Mouse (Mus musculus) heart, embryonic 14.5 days (tissue): ENCODE data around the gene Srxn1. TPM values are rescaled to one million over a fixed set of nuclear protein-coding genes. Genes with fewer than 3 reads are reported as not detected.

ENCODE experiments used
- ATAC-seq: fragments of 200-750 bp; cut with Nextera tagmentation; 2 replicates; pipeline ENCODE4 v1.8.0; 2017; ENCODE audit warnings: low read depth, moderate TSS enrichment; ENCODE audit not compliant: insufficient number of reproducible peaks, insufficient read depth, low FRiP score
- H3K27ac ChIP-seq, 2 experiments: fragments of 200-500 bp in 1 of 2; fragments of 300-500 bp in 1 of 2; sonication (generic) in 1 of 2; replicated peaks in 1 of 2; 2 replicates each; pipeline ENCODE4 v1.5.1; 2012 to 2014; ENCODE audit warnings: low read depth in 2 of 2, low read length in 2 of 2, control low read depth in 1 of 2, mild to moderate bottlenecking in 1 of 2, mixed read lengths in 1 of 2; ENCODE audit not compliant: control insufficient read depth in 1 of 2, insufficient read depth in 1 of 2
- H3K27me3 ChIP-seq: fragments of 300-500 bp; sonication (generic); 2 replicates; pipeline ENCODE4 v1.6.1; 2014; ENCODE audit warnings: mild to moderate bottlenecking, low read length, control low read depth; ENCODE audit not compliant: control insufficient read depth, insufficient read depth
- H3K36me3 ChIP-seq: fragments of 300-500 bp; sonication (generic); 2 replicates; pipeline ENCODE4 v1.6.1; 2014; ENCODE audit warnings: mild to moderate bottlenecking, control low read depth, low read length, mixed read lengths; ENCODE audit not compliant: control insufficient read depth, insufficient read depth
- H3K4me1 ChIP-seq, 2 experiments: fragments of 200-500 bp in 1 of 2; fragments of 300-500 bp in 1 of 2; sonication (generic) in 1 of 2; 2 replicates each; pipeline ENCODE4 v1.6.1; 2012 to 2014; ENCODE audit warnings: low read length in 2 of 2, control low read depth in 1 of 2, mixed read lengths in 1 of 2; ENCODE audit not compliant: control insufficient read depth in 2 of 2, insufficient read depth in 2 of 2
- H3K4me2 ChIP-seq: fragments of 300-500 bp; sonication (generic); 2 replicates; pipeline ENCODE4 v1.6.1; 2014; ENCODE audit warnings: mild to moderate bottlenecking, low read length
- H3K4me3 ChIP-seq, 2 experiments: fragments of 200-500 bp in 1 of 2; fragments of 300-500 bp in 1 of 2; sonication (generic) in 1 of 2; 2 replicates each; pipeline ENCODE4 v1.5.1; 2012 to 2014; ENCODE audit warnings: low read length in 2 of 2, mild to moderate bottlenecking in 2 of 2, control low read depth in 1 of 2, low read depth in 1 of 2, moderate library complexity in 1 of 2; ENCODE audit not compliant: control insufficient read depth in 1 of 2, insufficient read depth in 1 of 2
- H3K9ac ChIP-seq: fragments of 300-500 bp; sonication (generic); 2 replicates; pipeline ENCODE4 v1.6.1; 2014; ENCODE audit warnings: mild to moderate bottlenecking, low read length
- H3K9me3 ChIP-seq: fragments of 300-500 bp; sonication (generic); 2 replicates; pipeline ENCODE4 v1.6.1; 2016; ENCODE audit warnings: low read length, control low read depth; ENCODE audit not compliant: control insufficient read depth
- WGBS: fragments of 180-500 bp; shearing (Covaris S2); extraction: QIAGEN DNeasy Blood & Tissue Kit; methylation state at CpG from one replicate; pipeline ENCODE4 v1.1.7; 2014; 5-methylcytosine and 5-hydroxymethylcytosine counted together
- polyA plus RNA-seq: library from polyadenylated mRNA; unstranded; fragments of >200 nt; fragmentation: Nextera tagmentation; extraction: Ambion mirVana; gene quantifications from 2 replicates; pipeline ENCODE4 v1.2.1, GENCODE M21; 2014

Gene Srxn1
- polyA plus RNA-seq, 1 experiment from 2014 or later: 5.7 TPM

DNA sequence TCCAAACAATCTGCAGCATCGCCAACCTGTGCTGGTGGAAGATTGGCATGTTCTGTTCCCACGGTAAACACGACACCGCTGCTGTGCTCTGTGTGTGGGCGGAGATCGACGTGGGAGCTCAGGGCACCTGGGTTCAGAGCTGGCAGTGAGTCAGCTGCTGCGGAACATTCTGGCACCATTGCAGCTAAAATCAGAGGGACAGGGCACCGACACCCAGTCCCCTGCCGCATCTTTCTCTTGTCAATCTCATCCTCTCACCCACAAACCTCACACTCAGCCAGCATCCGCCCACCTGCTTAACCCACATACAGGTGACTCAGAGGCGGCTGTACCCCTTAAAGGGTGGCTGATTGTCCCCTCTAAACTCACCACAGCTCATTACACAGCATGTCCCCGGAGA is 3.6 kb upstream of the Srxn1 start:
- Histone ChIP-seq H3K36me3 (no peaks in the 10 kb centered on the region), H3K4me2 (no peak overlapping the region), H3K27me3 (peaks cover 8% of the 10 kb centered on the region), H3K27ac (no peak overlapping the region), H3K4me1 (peaks cover 3 to 4% of the 10 kb centered on the region in 2 experiments; a peak in 2 of 4 replicates), H3K9ac (no peak overlapping the region), H3K9me3 (no peaks in the 10 kb centered on the region), H3K4me3 (no peak overlapping the region)
- WGBS: 69% methylated on average over 13 of the region's 13 CpGs
- no peak for ATAC-seq

DNA sequence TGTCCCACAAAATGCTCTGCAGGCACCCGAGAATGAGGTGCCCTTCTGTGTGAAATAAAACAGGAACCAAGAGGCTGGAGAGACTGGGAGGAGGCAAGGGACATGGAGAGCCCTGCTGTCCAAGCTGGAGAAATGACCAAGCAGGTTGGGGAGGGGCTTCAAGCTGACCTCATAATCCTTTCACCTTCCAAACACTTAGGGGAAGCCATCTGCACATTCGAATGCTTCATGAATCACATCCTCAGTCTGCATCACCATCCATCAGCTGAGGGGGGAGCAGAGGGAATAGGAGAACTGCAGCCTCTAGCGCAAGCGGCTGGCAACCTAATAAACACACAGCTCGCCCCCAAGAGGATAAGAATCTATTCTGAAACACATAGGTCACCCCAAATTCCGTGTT is 2.9 kb upstream of the Srxn1 start:
- WGBS: 67% methylated on average over 6 of the region's 6 CpGs
- ATAC-seq: no peak
- H3K9me3 ChIP-seq: no peaks in the 10 kb centered on the region
- no peak overlapping the region for H3K27ac ChIP-seq
- H3K9ac ChIP-seq: no peak overlapping the region
- H3K4me3 ChIP-seq: no peak overlapping the region
- H3K4me1 ChIP-seq: peaks cover 3 to 4% of the 10 kb centered on the region in 2 experiments; a peak in 2 of 4 replicates
- H3K36me3 ChIP-seq: no peaks in the 10 kb centered on the region
- peaks cover 8% of the 10 kb centered on the region; the same call in 1 of the 2 replicates for H3K27me3 ChIP-seq
- no peak overlapping the region for H3K4me2 ChIP-seq

DNA sequence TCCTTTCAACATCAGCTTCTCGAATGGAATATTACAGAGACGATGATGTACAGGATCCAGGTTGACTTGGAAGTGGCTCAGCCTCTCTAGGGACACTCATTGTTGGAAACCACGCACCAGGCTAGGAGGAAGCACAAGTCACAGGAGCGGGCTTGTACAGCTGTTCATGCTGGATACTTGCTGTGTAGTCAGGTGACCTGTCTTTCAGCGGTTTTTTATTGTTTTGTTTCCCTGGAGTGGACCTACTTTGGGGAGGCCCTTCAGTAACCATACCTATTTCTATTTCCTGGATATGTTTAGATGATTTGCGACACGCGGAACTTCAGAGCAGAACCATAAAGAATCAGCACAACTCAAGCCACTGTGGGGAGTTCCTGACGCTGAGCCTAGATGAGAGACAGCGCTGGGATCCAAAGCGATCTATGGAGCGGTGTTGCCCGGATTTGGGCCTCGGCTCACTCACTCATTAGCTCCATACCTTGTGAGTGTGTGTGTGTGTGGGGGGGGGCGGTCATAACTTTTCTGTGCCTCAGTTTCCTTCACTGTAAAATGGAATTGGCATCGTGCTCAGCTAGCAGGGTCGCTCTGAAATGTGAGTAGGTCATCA is 502 bp upstream of the Srxn1 start:
- ATAC-seq: no peak
- Histone ChIP-seq H3K9me3 (no peaks in the 10 kb centered on the region), H3K27ac (no peak overlapping the region), H3K4me3 (peak overlapping the region; percentile 53 to 65), H3K27me3 (peaks cover 4% of the 10 kb centered on the region; the same call in 1 of the 2 replicates), H3K4me2 (peak overlapping the region; percentile 94), H3K4me1 (peaks cover 3 to 4% of the 10 kb centered on the region in 2 experiments; a peak in 2 of 4 replicates), H3K9ac (peak overlapping the region; percentile 83), H3K36me3 (no peaks in the 10 kb centered on the region)
- 20% methylated on average over 17 of the region's 17 CpGs for WGBS

DNA sequence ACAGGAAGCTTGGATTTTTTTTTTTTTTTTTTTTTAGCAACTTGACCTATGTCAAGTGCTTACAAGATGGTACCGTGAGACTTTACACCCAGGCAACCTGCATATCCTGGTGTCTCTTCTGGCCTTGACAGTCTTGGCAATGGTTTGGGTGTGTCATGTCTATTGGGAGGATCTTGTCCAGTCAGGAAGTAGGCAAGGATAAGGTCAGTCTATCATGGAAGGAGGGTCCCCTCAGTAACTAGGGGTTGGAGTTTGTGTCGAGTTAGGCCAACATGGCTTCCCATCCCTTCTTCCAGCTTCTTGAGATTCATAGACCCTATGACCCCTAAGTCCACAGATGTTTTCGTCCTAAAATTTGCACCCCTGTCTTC is 894 bp downstream of the Srxn1 start:
- ATAC-seq: no peak
- Histone ChIP-seq H3K27ac (no peak overlapping the region), H3K9ac (no peak overlapping the region), H3K36me3 (no peaks in the 10 kb centered on the region), H3K9me3 (no peaks in the 10 kb centered on the region), H3K4me1 (peaks cover 4 to 5% of the 10 kb centered on the region in 2 experiments; a peak in 3 of 4 replicates), H3K27me3 (no peaks in the 10 kb centered on the region), H3K4me3 (peak overlapping the region; percentile 53 to 65), H3K4me2 (peak overlapping the region; percentile 94)
- WGBS: 81% methylated on average over 3 of the region's 3 CpGs

DNA sequence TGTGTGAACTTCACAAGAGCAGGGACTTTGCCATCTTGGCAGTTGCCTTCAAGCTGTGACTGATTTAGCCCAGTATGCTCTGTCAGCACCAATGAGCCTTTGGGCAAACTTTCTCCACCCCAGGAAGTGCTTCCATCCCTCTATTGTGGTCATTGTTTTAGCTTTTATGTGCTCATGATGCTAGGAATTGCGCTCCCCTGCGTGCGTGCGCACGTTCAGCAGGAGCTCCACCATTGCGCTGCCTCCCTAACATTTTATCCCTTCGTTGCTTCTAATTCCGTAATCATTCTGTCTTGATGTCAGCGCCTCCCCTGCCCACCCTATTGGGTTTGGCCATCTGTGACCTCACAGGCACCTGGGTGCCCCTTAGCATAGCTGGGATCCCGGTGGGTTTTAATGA is 1.3 kb downstream of the Srxn1 start:
- Histone ChIP-seq H3K36me3 (no peaks in the 10 kb centered on the region), H3K4me2 (peak overlapping the region; percentile 94; the same call in 1 of the 2 replicates), H3K27me3 (no peaks in the 10 kb centered on the region), H3K27ac (no peak overlapping the region), H3K4me3 (no peak overlapping the region), H3K4me1 (peaks cover 5 to 9% of the 10 kb centered on the region in 2 experiments; a peak in 3 of 4 replicates), H3K9me3 (no peaks in the 10 kb centered on the region), H3K9ac (no peak overlapping the region)
- WGBS: 94% methylated on average over 10 of the region's 10 CpGs
- ATAC-seq: no peak

DNA sequence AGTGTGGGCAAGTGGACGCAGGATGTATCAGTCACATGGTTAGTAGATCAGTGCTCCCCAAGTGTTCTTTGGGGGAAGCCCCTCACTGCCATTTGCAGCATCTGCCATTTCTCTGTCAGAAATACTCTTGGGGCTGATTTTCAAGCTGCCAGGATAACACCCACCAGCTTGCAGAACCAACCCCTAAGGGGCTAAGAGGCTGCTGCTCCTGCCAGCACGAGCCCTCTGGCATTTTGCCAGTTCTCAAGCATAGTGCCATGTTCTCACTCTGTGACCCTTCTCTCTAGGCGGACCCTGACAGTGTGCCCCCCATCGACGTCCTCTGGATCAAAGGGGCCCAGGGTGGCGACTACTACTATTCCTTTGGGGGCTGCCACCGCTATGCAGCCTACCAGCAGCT is 3.4 kb downstream of the Srxn1 start:
- no peaks in the 10 kb centered on the region for H3K36me3 ChIP-seq
- H3K27ac ChIP-seq: no peak overlapping the region
- peaks cover 5 to 11% of the 10 kb centered on the region in 2 experiments; a peak in 3 of 4 replicates for H3K4me1 ChIP-seq
- no peak overlapping the region for H3K4me3 ChIP-seq
- no peaks in the 10 kb centered on the region for H3K27me3 ChIP-seq
- H3K9ac ChIP-seq: no peak overlapping the region
- H3K4me2 ChIP-seq: no peak overlapping the region
- no peak for ATAC-seq
- WGBS: 59% methylated on average over 7 of the region's 7 CpGs
- no peaks in the 10 kb centered on the region for H3K9me3 ChIP-seq

DNA sequence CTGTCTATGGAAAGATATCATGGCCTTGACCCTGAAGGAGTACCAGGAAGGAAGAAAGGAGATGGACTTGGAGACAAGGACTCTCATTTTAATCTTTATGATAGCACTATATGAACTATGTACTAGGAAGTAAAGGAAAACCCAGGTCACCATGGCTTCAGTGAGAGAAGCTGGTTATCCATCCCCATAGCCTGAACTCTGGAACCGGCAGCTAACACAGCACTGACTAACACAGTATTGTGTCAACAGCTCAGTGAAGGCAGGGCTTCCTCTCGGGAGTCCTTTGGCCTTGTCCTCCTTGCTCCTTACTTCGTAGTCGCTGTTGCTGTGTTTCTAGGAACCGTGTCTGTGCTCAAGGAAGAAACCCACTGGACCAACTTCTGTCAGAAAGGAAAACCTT is 4.1 kb downstream of the Srxn1 start:
- H3K4me3 ChIP-seq: no peak overlapping the region
- no peak overlapping the region for H3K4me2 ChIP-seq
- H3K9ac ChIP-seq: no peak overlapping the region
- no peak for ATAC-seq
- H3K4me1 ChIP-seq: peaks cover 5 to 14% of the 10 kb centered on the region in 2 experiments; a peak in 3 of 4 replicates
- H3K9me3 ChIP-seq: no peaks in the 10 kb centered on the region
- no peak overlapping the region for H3K27ac ChIP-seq
- no peaks in the 10 kb centered on the region for H3K36me3 ChIP-seq
- 85% methylated on average over 5 of the region's 5 CpGs for WGBS
- peaks cover 5% of the 10 kb centered on the region; the same call in 1 of the 2 replicates for H3K27me3 ChIP-seq

DNA sequence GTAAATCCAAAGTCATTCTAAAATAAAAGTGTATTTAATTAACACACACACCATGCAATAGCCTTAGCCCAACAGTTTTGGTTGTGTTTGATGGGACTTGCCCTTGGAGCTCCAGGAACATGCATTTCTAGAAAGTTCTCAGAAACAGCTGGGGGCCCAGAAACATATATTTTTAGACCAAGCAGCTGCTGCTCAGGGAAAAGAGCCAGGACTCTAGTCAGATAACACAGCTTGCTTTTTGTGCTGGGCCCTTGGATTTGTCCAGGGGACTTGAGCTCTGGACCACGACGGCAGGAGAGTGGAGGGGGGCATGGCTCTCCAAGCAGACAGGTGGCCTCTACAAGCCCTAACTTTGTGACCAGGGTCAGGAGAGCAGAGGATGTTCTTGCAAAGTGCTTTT is 6.0 kb downstream of the Srxn1 start:
- no peak overlapping the region for H3K27ac ChIP-seq
- H3K4me3 ChIP-seq: no peak overlapping the region
- H3K4me1 ChIP-seq: peaks cover 2 to 16% of the 10 kb centered on the region in 2 experiments; a peak in 3 of 4 replicates
- H3K4me2 ChIP-seq: peak overlapping the region; percentile 25; the same call in 1 of the 2 replicates
- no peak overlapping the region; the same call in 1 of the 2 replicates for H3K9ac ChIP-seq
- H3K36me3 ChIP-seq: no peaks in the 10 kb centered on the region
- no peaks in the 10 kb centered on the region for H3K9me3 ChIP-seq
- ATAC-seq: no peak
- H3K27me3 ChIP-seq: peaks cover 21% of the 10 kb centered on the region
- WGBS: 23% methylated on average over 2 of the region's 2 CpGs
